Comparison of ENCODE assay signal across 15 mouse cellular contexts in genomic region chr8:126656554-126657260, GRCm38 (mm10).
"Had no signal": no experiment of that assay in that cellular context is flagged by ENCODE, and none has a peak within 500 bp of the region (broad histone marks: within the 10 kb centered on the region; RNA-seq: fewer than 3 reads in every experiment).

No protein-coding gene starts in this region.

- DNase-seq: lung, adult 2 months; lung, postnatal 4 days; midbrain, embryonic 14.5 days; thymus, adult 18-20 months; thymus, postnatal 14 days had no signal

- H3K9me3 ChIP-seq: intestine, embryonic 15.5 days; limb, embryonic 10.5 days; midbrain, embryonic 10.5 days; neural tube, embryonic 15.5 days had no signal

- ATAC-seq: intestine, embryonic 15.5 days; lung, postnatal 0 days had no signal

- H3K27me3 ChIP-seq: intestine, embryonic 15.5 days; neural tube, embryonic 15.5 days had no signal

- H3K9ac ChIP-seq: hindbrain, embryonic 14.5 days; intestine, embryonic 15.5 days; liver, embryonic 14.5 days; neural tube, embryonic 15.5 days had no signal

- H3K36me3 ChIP-seq: intestine, embryonic 15.5 days; limb, embryonic 10.5 days; midbrain, embryonic 10.5 days; neural tube, embryonic 15.5 days had no signal

- H3K4me2 ChIP-seq: hindbrain, embryonic 14.5 days; intestine, embryonic 15.5 days; neural tube, embryonic 15.5 days had no signal

- H3K27ac ChIP-seq: hindbrain, embryonic 14.5 days; intestine, embryonic 15.5 days; left cerebral cortex, adult 2 months; liver, embryonic 14.5 days; neural tube, embryonic 15.5 days; stomach, postnatal 0 days had no signal

- H3K4me3 ChIP-seq: intestine, embryonic 15.5 days; left cerebral cortex, adult 2 months; limb, embryonic 10.5 days; midbrain, embryonic 10.5 days; myocyte; neural tube, embryonic 15.5 days had no signal
